17 mouse cellular contexts compared by ENCODE assay signal in the genomic region with DNA sequence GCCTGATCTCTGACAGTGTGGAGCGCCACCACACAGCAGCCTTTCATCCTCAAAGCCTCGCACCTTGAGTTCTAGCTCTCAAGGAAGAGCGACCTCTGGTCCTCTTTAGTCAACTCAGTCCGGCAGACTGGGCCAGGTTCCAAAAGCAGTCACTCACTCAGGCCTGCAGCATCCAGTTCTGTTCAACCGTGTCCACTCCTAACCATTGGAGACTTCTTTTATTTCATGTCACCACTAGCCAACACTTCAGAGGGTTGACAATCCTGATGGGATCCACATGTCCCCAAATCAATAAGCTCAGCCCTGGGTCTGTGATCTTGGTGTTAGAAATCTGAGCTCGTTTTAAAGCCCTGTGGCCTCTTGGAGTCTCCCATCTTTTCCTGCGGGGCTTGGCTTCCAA. TPM values are rescaled to one million over a fixed set of nuclear protein-coding genes. Genes with fewer than 3 reads are reported as not detected.
DNase-seq lines count a peak whose midpoint lies in the region; ATAC-seq and TF ChIP-seq lines count a peak whose summit lies in the region.
"Had no signal": no experiment of that assay in that cellular context is flagged by ENCODE, and none has a peak within 500 bp of the region (broad histone marks: within the 10 kb centered on the region; RNA-seq: fewer than 3 reads in every experiment).

No protein-coding gene starts in this region.

- no peaks in the 10 kb centered on the region for H3K9me3 ChIP-seq in kidney, embryonic 15.5 days (replicated peaks)
- H3K9me3 ChIP-seq in embryonic facial prominence, embryonic 13.5 days: no peaks in the 10 kb centered on the region
- no peaks in the 10 kb centered on the region for H3K9me3 ChIP-seq in forebrain, postnatal 0 days (ENCODE audit: low read length)
- H3K9me3 ChIP-seq: embryonic facial prominence, embryonic 15.5 days; liver, embryonic 12.5 days; lung, embryonic 15.5 days; midbrain, embryonic 10.5 days; stomach, embryonic 15.5 days had no signal

- no peak for TF ChIP-seq POLR2A in heart, adult 2 months (IDR thresholded peaks at IDR 0.05; ENCODE audit: insufficient read depth, low read depth, low read length)

- no peak overlapping the region for H3K27ac ChIP-seq in heart, adult 2 months
- H3K27ac ChIP-seq in kidney, embryonic 15.5 days: no peak overlapping the region
- peak overlapping the region; percentile 16; the same call in 1 of the 2 replicates for H3K27ac ChIP-seq in embryonic facial prominence, embryonic 13.5 days
- H3K27ac ChIP-seq in forebrain, postnatal 0 days (ENCODE audit: low read depth, low read length): no peak overlapping the region
- H3K27ac ChIP-seq: embryonic facial prominence, embryonic 15.5 days; hindbrain, postnatal 0 days; liver, embryonic 12.5 days; macrophage had no signal

- H3K4me1 ChIP-seq in heart, adult 2 months (ENCODE audit: control insufficient read depth, insufficient read depth, low read length): peaks cover 17% of the 10 kb centered on the region
- peaks cover 34% of the 10 kb centered on the region for H3K4me1 ChIP-seq in kidney, embryonic 15.5 days
- peaks cover 75% of the 10 kb centered on the region for H3K4me1 ChIP-seq in embryonic facial prominence, embryonic 13.5 days
- H3K4me1 ChIP-seq in forebrain, postnatal 0 days (ENCODE audit: insufficient read depth): no peaks in the 10 kb centered on the region; the same call in 1 of the 2 replicates

- ATAC-seq in kidney, embryonic 15.5 days (replicated peaks; ENCODE audit: low FRiP score): no peak
- ATAC-seq in embryonic facial prominence, embryonic 13.5 days (ENCODE audit: insufficient number of reproducible peaks, insufficient read depth, low FRiP score, low TSS enrichment, low read depth): no peak
- ATAC-seq in forebrain, postnatal 0 days: no peak
- ATAC-seq: hindbrain, postnatal 0 days; liver, embryonic 12.5 days had no signal

- H3K79me2 ChIP-seq in heart, adult 2 months (replicated peaks; ENCODE audit: control insufficient read depth, insufficient read depth, low read length): no peaks in the 10 kb centered on the region; the same call in 1 of the 2 replicates

- peaks cover 1% of the 10 kb centered on the region for H3K36me3 ChIP-seq in heart, adult 2 months (ENCODE audit: control insufficient read depth, insufficient read depth, low read length)
- H3K36me3 ChIP-seq in kidney, embryonic 15.5 days: peaks cover 11% of the 10 kb centered on the region
- H3K36me3 ChIP-seq in embryonic facial prominence, embryonic 13.5 days: peaks cover 55% of the 10 kb centered on the region
- H3K36me3 ChIP-seq in forebrain, postnatal 0 days (ENCODE audit: insufficient read depth): no peaks in the 10 kb centered on the region
- H3K36me3 ChIP-seq: liver, embryonic 12.5 days; midbrain, embryonic 10.5 days; stomach, embryonic 15.5 days had no signal

- no peak for TF ChIP-seq CTCF in heart, adult 2 months (IDR thresholded peaks at IDR 0.05)
- no peak for TF ChIP-seq CTCF in forebrain, postnatal 0 days (IDR thresholded peaks at IDR 0.05; ENCODE audit: low read depth)

- TF ChIP-seq EP300 in heart, adult 2 months (IDR thresholded peaks at IDR 0.05; ENCODE audit: insufficient read depth, low read depth, low read length): no peak

- intact Hi-C loops in heart, adult 2 months (cut with DNase I): loop anchor here (10.0 kb wide), 1 partner anchor 361 kb away; no protein-coding TSS in a partner anchor

- DNase-seq in heart, adult 11 months: peak; percentile 88
- no peak for DNase-seq in heart, adult 2 months
- peak; percentile 60 for DNase-seq in kidney, adult 18-20 months
- DNase-seq in kidney, postnatal 36 days: peak; percentile 83 to 84
- DNase-seq in forebrain, postnatal 0 days: no peak
- DNase-seq: layer of hippocampus, adult 9-11 months; right cerebral cortex, postnatal 25 days; thymus, adult 2 months had no signal

- 54% methylated on average over 7 of the region's 7 CpGs for WGBS in heart, adult 2 months
- 35% methylated on average over 7 of the region's 7 CpGs for WGBS in kidney, embryonic 15.5 days
- WGBS in embryonic facial prominence, embryonic 13.5 days: 43% methylated on average over 7 of the region's 7 CpGs
- 75% methylated on average over 7 of the region's 7 CpGs for WGBS in forebrain, postnatal 0 days

- H3K27me3 ChIP-seq in heart, adult 2 months (ENCODE audit: control insufficient read depth, insufficient read depth, low read length): no peaks in the 10 kb centered on the region
- no peaks in the 10 kb centered on the region for H3K27me3 ChIP-seq in kidney, embryonic 15.5 days
- H3K27me3 ChIP-seq in embryonic facial prominence, embryonic 13.5 days: no peaks in the 10 kb centered on the region
- no peaks in the 10 kb centered on the region for H3K27me3 ChIP-seq in forebrain, postnatal 0 days (ENCODE audit: insufficient read depth, low read length)
- H3K27me3 ChIP-seq: embryonic facial prominence, embryonic 15.5 days; liver, embryonic 12.5 days; lung, embryonic 15.5 days; stomach, embryonic 15.5 days had no signal

- H3K4me2 ChIP-seq in kidney, embryonic 15.5 days: no peak overlapping the region
- H3K4me2 ChIP-seq in embryonic facial prominence, embryonic 13.5 days: no peak overlapping the region
- H3K4me2 ChIP-seq in forebrain, postnatal 0 days (ENCODE audit: low read depth): no peak overlapping the region
- H3K4me2 ChIP-seq: embryonic facial prominence, embryonic 15.5 days; liver, embryonic 12.5 days; lung, embryonic 15.5 days; stomach, embryonic 15.5 days had no signal

- no peak overlapping the region for H3K4me3 ChIP-seq in heart, adult 2 months
- no peak overlapping the region for H3K4me3 ChIP-seq in kidney, embryonic 15.5 days (replicated peaks)
- no peak overlapping the region for H3K4me3 ChIP-seq in embryonic facial prominence, embryonic 13.5 days
- H3K4me3 ChIP-seq in forebrain, postnatal 0 days (ENCODE audit: low read depth, low read length): no peak overlapping the region
- H3K4me3 ChIP-seq: embryonic facial prominence, embryonic 15.5 days; liver, embryonic 12.5 days; lung, embryonic 15.5 days; midbrain, embryonic 10.5 days; stomach, embryonic 15.5 days had no signal

- no peak overlapping the region for H3K9ac ChIP-seq in heart, adult 2 months (ENCODE audit: low read depth, low read length)
- no peak overlapping the region for H3K9ac ChIP-seq in kidney, embryonic 15.5 days
- H3K9ac ChIP-seq in embryonic facial prominence, embryonic 13.5 days: no peak overlapping the region
- no peak overlapping the region for H3K9ac ChIP-seq in forebrain, postnatal 0 days
- H3K9ac ChIP-seq: embryonic facial prominence, embryonic 15.5 days; liver, embryonic 12.5 days; lung, embryonic 15.5 days; stomach, embryonic 15.5 days had no signal

RNA-seq across cellular contexts. Expression of a gene that starts 20.8 kb away (rescaled TPM):
- total RNA-seq in heart, adult 2 months (2021): 1 to 10 TPM; 7.9 to 8.4 TPM
- 3.8 and 5.5 TPM in 2 replicates for polyA plus RNA-seq in heart, adult 2 months (2012; rRNA removed)
- polyA plus RNA-seq in kidney, embryonic 15.5 days (2015; fragmentation: Nextera tagmentation; extraction: Ambion mirVana): 62.5 and 63.6 TPM in 2 replicates
- polyA plus RNA-seq in embryonic facial prominence, embryonic 13.5 days (2015; fragmentation: Nextera tagmentation; extraction: Ambion mirVana): 57.4 and 62.5 TPM in 2 replicates
- total RNA-seq in forebrain, postnatal 0 days (2014; rRNA removed): 26.3 and 28.3 TPM in 2 replicates
- 22.9 and 24.7 TPM in 2 replicates for polyA plus RNA-seq in forebrain, postnatal 0 days (2015; fragmentation: Nextera tagmentation; extraction: Ambion mirVana)

Comparison
In these comparisons a context has a peak if more than half of its experiments do, and no peak if none do; other contexts are left out.
1. DNase-seq: peak in heart, adult 11 months (single experiment), kidney, adult 18-20 months (single experiment) and kidney, postnatal 36 days (2 of 2); none in heart, adult 2 months (0 of 2) and forebrain, postnatal 0 days (single experiment).